Mouse (Mus musculus) limb, embryonic 14.5 days (tissue): ENCODE data around the gene Noct. TPM values are rescaled to one million over a fixed set of nuclear protein-coding genes. Genes with fewer than 3 reads are reported as not detected.
A peak's percentile ranks its signal among the peaks of the same experiment; 100 is the strongest.

Source experiments
- ATAC-seq: fragments of 200-750 bp; cut with Nextera tagmentation; 2 replicates; pipeline ENCODE4 v1.8.0; 2017; ENCODE audit warnings: low read depth, moderate number of reproducible peaks, moderate TSS enrichment; ENCODE audit not compliant: low FRiP score
- DNase-seq: peaks from one replicate; pipeline ENCODE4 v3.0.0-alpha.2; 2015; ENCODE audit warnings: low spot score
- H3K27ac ChIP-seq: fragments of 300-500 bp; sonication (generic); replicated peaks from 2 replicates; pipeline ENCODE4 v1.5.1; 2014; ENCODE audit warnings: low read depth, mild to moderate bottlenecking, low read length, moderate library complexity, mixed read lengths
- H3K27me3 ChIP-seq: fragments of 300-500 bp; sonication (generic); 2 replicates; pipeline ENCODE4 v1.6.1; 2014; ENCODE audit warnings: low read length, mixed read lengths; ENCODE audit not compliant: control insufficient read depth, insufficient read depth
- H3K36me3 ChIP-seq: fragments of 300-500 bp; sonication (generic); 2 replicates; pipeline ENCODE4 v1.6.1; 2014; ENCODE audit warnings: mild to moderate bottlenecking, low read length, moderate library complexity, mixed read lengths; ENCODE audit not compliant: control insufficient read depth, insufficient read depth
- H3K4me1 ChIP-seq: fragments of 300-500 bp; sonication (generic); 2 replicates; pipeline ENCODE4 v1.6.1; 2014; ENCODE audit warnings: antibody characterized with exemption, low read length, mixed read lengths; ENCODE audit not compliant: control insufficient read depth, insufficient read depth
- H3K4me2 ChIP-seq: fragments of 300-500 bp; sonication (generic); replicated peaks from 2 replicates; pipeline ENCODE4 v1.6.1; 2014; ENCODE audit warnings: low read depth, mild to moderate bottlenecking, low read length, moderate library complexity; ENCODE audit not compliant: severe bottlenecking
- H3K4me3 ChIP-seq: fragments of 300-500 bp; sonication (generic); replicated peaks from 2 replicates; pipeline ENCODE4 v1.5.1; 2014; ENCODE audit warnings: low read length
- H3K9ac ChIP-seq: fragments of 300-500 bp; sonication (generic); 2 replicates; pipeline ENCODE4 v1.6.1; 2014; ENCODE audit warnings: mild to moderate bottlenecking, low read depth, low read length, moderate library complexity; ENCODE audit not compliant: severe bottlenecking
- H3K9me3 ChIP-seq: fragments of 300-500 bp; sonication (generic); 2 replicates; pipeline ENCODE4 v1.6.1; 2016; ENCODE audit warnings: low read length; ENCODE audit not compliant: control insufficient read depth
- POLR2A ChIP-seq: fragments of 200-500 bp; IDR thresholded peaks from 2 replicates; pipeline ENCODE4 v1.8.0; 2012; ENCODE audit warnings: inconsistent platforms, mild to moderate bottlenecking, moderate library complexity, borderline replicate concordance; ENCODE audit not compliant: insufficient read depth, insufficient read length; ENCODE audit errors: extremely low read depth
- WGBS: fragments of 180-500 bp; shearing (Covaris S2); extraction: QIAGEN DNeasy Blood & Tissue Kit; methylation state at CpG from one replicate; pipeline ENCODE4 v1.1.7; 2014; 5-methylcytosine and 5-hydroxymethylcytosine counted together
- polyA plus RNA-seq, 2 experiments: library from polyadenylated mRNA; depleted of rRNA in 1 of 2; stranded (reverse) in 1 of 2; unstranded in 1 of 2; fragments of >200 nt; fragmentation: Nextera tagmentation in 1 of 2; extraction: Ambion mirVana in 1 of 2; gene quantifications; 2 replicates each; pipeline versions ENCODE4 v1.2.1 to v1.2.3; 2012 to 2014

Noct gene
- polyA plus RNA-seq, 2 experiments: 10.0 to 18.0 TPM

DNA sequence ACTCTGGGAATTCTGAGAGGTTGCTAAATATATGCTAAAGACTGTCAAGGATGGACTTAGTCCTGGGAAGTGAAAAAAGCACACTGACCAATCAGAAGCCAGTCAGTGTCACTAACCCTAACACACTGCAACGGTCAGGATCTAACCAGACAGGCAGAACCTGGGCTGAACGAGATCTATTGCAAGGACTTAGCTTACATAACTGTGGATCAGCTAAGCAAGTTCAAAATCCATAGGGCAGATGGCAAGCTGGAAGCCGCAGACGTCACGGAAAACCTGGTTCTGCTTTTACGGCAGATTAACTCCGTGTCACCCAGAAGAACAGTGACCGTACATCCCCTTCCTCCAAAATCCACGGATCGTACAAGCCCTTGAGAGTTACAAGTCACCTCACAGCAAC, 39.5 kb upstream of the Noct start:
- no peak overlapping the region for H3K4me2 ChIP-seq
- TF ChIP-seq POLR2A: no peak
- H3K4me1 ChIP-seq: no peaks in the 10 kb centered on the region
- no peaks in the 10 kb centered on the region for H3K36me3 ChIP-seq
- no peaks in the 10 kb centered on the region for H3K27me3 ChIP-seq
- ATAC-seq (no peak), DNase-seq (no peak)
- no peak overlapping the region for H3K9ac ChIP-seq
- no peak overlapping the region for H3K27ac ChIP-seq
- no peaks in the 10 kb centered on the region for H3K9me3 ChIP-seq
- H3K4me3 ChIP-seq: no peak overlapping the region
- WGBS: 70% methylated on average over 10 of the region's 10 CpGs

DNA sequence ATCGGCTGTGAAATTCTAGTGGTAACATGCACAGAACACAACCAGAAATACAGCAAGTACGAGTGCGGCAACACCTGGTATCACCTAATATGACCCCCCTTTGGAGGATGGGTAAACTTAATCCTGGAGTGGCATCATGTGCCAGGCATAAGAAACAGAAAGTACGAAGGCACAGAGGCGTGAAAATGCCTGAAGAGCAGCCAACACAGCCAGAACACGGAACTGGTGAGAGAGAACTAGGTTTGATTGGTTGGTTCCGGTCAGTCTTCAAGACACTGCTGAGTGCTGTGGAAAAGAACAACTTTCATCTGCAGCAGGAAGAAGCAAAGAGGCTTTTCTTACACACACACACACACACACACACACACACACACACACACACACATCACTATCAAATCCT, 38.8 kb upstream of the Noct start:
- Histone ChIP-seq H3K27ac (no peak overlapping the region), H3K27me3 (no peaks in the 10 kb centered on the region), H3K9ac (no peak overlapping the region), H3K36me3 (no peaks in the 10 kb centered on the region), H3K4me3 (no peak overlapping the region), H3K4me2 (no peak overlapping the region), H3K4me1 (no peaks in the 10 kb centered on the region), H3K9me3 (no peaks in the 10 kb centered on the region)
- 81% methylated on average over 7 of the region's 7 CpGs for WGBS
- TF ChIP-seq POLR2A: no peak
- no peak for ATAC-seq
- DNase-seq: no peak

DNA sequence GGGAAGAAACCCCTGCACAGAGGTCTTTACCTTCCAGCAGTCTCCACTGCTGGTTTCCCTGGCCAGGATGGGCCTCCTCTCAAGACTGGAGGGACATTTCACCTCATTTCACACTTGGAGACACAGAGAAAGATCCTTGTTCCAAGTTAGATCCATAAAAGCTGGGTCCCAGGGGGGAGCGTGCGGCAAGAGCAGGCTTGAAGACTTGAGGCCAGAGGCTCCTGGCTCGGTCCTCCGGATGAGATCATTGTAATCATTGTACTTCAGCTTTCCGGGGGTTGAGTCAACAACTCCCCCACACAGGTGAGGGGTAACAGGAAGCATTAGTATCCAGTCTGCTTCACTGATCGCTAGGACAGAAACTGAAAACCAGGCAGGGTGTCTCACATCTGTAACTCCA, 30.2 kb upstream of the Noct start:
- whole genome bisulfite sequencing: 53% methylated on average over 6 of the region's 6 CpGs
- H3K36me3 ChIP-seq: no peaks in the 10 kb centered on the region
- peak; percentile 8; the same call in 1 of the 2 replicates for ATAC-seq

DNA sequence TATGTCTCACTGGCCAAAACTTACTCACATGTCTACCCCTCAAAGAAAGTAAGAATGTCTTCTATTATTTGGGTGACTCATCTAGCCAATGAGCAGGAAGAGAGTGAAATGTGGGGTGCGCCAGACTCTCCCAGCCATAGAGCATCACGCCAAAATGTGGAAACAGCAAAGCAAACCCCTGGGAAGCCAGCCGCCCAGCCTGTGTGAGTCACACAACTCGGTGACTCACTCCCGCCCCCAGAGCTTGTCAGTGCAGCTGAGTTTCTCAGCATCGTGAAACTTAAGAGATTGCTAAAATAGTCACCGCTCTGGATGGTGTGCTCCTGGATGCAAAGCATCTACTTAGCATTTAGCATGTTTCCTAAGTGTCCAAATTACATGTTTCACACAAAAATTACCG, 28.9 kb upstream of the Noct start:
- 37% methylated on average over 8 of the region's 8 CpGs for WGBS
- TF ChIP-seq POLR2A: no peak
- no peaks in the 10 kb centered on the region for H3K36me3 ChIP-seq
- no peaks in the 10 kb centered on the region for H3K9me3 ChIP-seq
- peak overlapping the region; percentile 9; the same call in 1 of the 2 replicates for H3K4me2 ChIP-seq
- H3K4me1 ChIP-seq: peaks cover 21% of the 10 kb centered on the region
- H3K4me3 ChIP-seq: no peak overlapping the region
- H3K27ac ChIP-seq: no peak overlapping the region
- H3K9ac ChIP-seq: no peak overlapping the region
- ATAC-seq (peak; percentile 55; the same call in 1 of the 2 replicates), DNase-seq (peak; percentile 68)
- H3K27me3 ChIP-seq: no peaks in the 10 kb centered on the region

More for the DNA sequence above, 30.2 kb upstream of the Noct start:
- Histone ChIP-seq H3K9me3 (no peaks in the 10 kb centered on the region), H3K4me1 (peaks cover 21% of the 10 kb centered on the region), H3K4me3 (no peak overlapping the region), H3K27ac (no peak overlapping the region), H3K27me3 (no peaks in the 10 kb centered on the region), H3K9ac (no peak overlapping the region), H3K4me2 (no peak overlapping the region)
- DNase-seq: peak; percentile 70
- no peak for TF ChIP-seq POLR2A

DNA sequence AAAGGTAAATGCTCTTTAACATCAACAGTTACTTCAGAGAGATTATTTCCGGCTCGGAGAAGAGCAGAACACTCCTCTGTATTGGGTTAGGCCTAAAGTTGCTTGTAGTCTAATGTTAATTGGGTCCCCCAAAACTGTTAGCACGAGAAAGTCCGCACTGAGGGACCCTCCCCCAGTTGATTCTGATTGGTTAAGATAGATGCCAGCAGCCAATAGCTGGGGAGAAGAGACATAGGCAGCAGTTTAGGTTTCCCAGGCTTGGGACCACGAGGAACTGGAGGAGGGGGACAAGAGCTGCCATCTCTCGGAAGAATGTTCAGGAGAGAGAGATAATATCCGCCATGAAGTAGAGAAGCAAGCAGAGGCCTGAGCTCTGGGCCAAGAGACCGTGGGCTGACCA, 28.5 kb upstream of the Noct start:
- no peak overlapping the region for H3K27ac ChIP-seq
- WGBS: 43% methylated on average over 8 of the region's 8 CpGs
- ATAC-seq: peak; percentile 48; the same call in 1 of the 2 replicates
- no peaks in the 10 kb centered on the region for H3K9me3 ChIP-seq
- no peak for DNase-seq
- H3K27me3 ChIP-seq: no peaks in the 10 kb centered on the region
- TF ChIP-seq POLR2A: no peak
- no peak overlapping the region for H3K9ac ChIP-seq
- H3K4me3 ChIP-seq: no peak overlapping the region
- H3K4me1 ChIP-seq: peaks cover 21% of the 10 kb centered on the region
- H3K4me2 ChIP-seq: peak overlapping the region; percentile 9; the same call in 1 of the 2 replicates
- H3K36me3 ChIP-seq: no peaks in the 10 kb centered on the region

DNA sequence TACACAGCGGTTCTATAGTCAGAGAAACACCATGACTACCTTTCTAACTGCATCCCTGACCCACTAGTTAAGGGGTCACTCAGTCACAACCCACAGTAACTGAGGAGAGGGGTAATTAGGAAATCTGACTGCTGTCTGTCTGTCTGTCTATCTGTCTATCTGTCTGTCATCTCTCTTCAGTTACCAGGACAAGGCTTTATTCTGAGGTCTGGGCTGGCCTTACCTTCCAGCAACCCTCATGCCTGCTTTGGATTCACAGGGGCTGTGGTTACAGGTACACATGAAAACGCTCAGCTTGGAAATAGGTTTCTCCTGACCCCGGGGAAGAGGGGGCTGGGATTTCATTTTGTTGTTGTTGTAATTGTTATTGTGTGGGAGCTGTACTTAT, 27.5 kb upstream of the Noct start:
- DNase-seq: no peak
- no peak for TF ChIP-seq POLR2A
- Histone ChIP-seq H3K9ac (no peak overlapping the region), H3K4me1 (peaks cover 24% of the 10 kb centered on the region), H3K36me3 (no peaks in the 10 kb centered on the region), H3K4me2 (no peak overlapping the region), H3K27me3 (no peaks in the 10 kb centered on the region), H3K9me3 (no peaks in the 10 kb centered on the region), H3K4me3 (no peak overlapping the region), H3K27ac (peak overlapping the region; percentile 65; the same call in 1 of the 2 replicates)
- WGBS: 73% methylated on average over 3 of the region's 3 CpGs
- ATAC-seq: no peak
